Mouse (Mus musculus) adrenal gland, postnatal 4 days (tissue): ENCODE data around the gene Gm36210. TPM values are rescaled to one million over a fixed set of nuclear protein-coding genes. Genes with fewer than 3 reads are reported as not detected.

ENCODE experiments used
- DNase-seq, 2 experiments: peaks; one replicate each; pipeline ENCODE4 v3.0.0; 2021 to 2022; ENCODE audit warnings: low spot score in 2 of 2, mixed read lengths in 2 of 2
- long read RNA-seq, 2 experiments: library from polyadenylated mRNA; stranded (forward); transcript quantifications; one replicate each; pipeline ENCODE4 v2.0.0; 2021
- total RNA-seq, 2 experiments: library from RNA; stranded (reverse); gene quantifications; 2 replicates each; pipeline ENCODE4 v1.2.3; 2021

Gm36210 gene
- under 1 TPM in 1 of 2 experiments, not detected in 1; 0.39 TPM for total RNA-seq
- long read RNA-seq, experiment 1 = 0 reads
- long read RNA-seq, experiment 2 = 0 reads

DNA sequence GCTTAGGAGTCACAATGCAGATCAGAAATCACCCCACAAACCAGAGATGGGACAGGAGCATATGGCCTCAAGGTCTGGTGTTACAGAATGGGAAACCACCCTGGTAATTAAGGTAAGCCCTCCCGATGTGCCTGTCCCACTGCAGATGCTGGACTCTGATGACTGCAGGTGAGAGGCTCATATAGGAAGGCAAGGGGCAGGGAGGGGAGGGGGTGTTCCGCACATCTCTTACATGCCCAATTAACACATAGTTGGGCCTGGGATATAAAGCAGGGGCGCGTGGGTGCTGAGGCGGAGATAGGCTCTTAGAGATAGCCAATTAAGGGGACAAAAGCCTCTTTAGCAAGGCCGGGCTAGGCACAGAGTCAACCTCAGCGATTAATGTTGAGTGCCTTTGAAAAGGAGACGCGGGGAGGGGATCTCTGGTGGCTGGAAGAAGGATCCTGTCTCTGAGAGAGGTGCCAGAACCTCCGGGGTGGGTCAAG is at the start of gene Gm36210:
TSS of gene Gm36210 (minus strand) at position 51 of the 485 bp plus-strand sequence.
- no peak for DNase-seq

GRCm38 (mm10) chr7:4953815-4954445 is 47.6 kb upstream of the Gm36210 start:
- no peak for DNase-seq

GRCm38 (mm10) chr7:4950561-4951342 is 44.4 kb upstream of the Gm36210 start:
- no peak for DNase-seq

GRCm38 (mm10) chr7:4948386-4948785 is 42.1 kb upstream of the Gm36210 start:
- no peak for DNase-seq

DNA sequence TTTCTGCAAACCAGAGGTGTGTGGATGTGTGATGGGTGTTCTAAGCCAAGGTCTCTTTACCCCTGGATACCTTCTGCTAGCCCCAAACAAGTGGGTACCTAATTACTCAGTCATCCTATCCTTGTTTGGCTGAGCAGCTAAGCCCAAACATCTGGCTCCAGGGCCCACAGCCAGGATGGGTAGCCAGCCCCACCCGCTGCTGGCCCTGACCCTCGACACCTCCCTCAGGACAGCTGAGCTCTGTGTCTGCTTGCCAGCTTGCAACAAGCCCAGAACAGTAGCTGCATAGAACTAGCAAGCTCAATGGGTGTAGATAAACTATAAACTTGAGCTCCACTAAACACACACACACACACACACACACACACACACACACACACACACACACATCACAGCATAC is 41.5 kb upstream of the Gm36210 start:
- no peak for DNase-seq

DNA sequence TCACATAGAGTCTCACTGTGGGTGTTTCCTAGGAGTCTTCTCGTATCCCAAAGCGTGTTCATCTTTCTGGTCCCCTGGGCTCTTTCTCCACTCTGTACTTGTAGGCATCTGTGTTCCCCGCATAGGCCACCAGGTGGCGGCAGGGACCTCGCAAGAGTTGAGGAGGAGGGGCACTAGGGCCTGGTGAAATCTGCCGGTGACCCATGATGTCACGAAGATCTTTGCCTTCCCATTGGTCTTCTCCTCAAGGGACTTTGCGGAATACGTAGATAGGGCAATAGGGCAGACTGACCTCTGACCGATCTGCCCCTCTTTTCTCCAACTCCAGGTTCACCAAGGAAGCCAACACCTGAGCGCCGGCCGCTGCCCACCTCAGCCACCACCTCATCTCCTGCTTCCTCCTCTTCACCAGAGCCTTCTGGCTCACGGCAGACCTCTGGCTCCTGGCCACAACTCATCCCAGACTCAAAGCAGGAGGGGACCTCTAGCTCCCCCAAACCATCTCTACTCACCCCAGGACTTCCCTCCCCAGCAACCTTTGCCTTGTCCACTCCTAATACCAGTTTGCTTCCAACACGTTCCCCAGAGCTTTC is 37.0 kb upstream of the Gm36210 start:
- DNase-seq = peak; percentile 85 to 89

DNA sequence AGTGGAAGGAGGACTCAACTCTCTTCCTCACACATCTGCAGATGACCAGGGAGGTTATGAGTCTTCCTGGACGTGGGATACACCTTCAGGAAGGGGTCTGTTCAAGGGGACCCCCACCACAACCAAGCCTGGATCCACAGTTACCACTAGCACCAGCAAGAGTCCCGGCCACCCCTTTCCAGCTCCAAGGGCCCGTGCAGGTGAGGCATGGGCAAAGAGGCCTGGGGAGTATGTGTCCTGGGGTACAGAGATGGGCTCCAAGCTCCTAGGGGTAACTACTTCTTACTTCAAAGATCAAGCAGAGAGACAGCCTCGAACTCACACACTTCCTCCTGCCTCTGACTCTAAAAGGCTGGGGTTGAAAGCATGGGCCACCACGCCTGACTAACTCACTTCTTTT is 36.4 kb upstream of the Gm36210 start:
- DNase-seq = no peak

- peak; percentile 64 to 78 for DNase-seq
Observed at GRCm38 (mm10) chr7:4940068-4940479, 33.8 kb upstream of the Gm36210 start.

GRCm38 (mm10) chr7:4938456-4938855 is 32.1 kb upstream of the Gm36210 start:
- DNase-seq = peak in 1 of 2 experiments; percentile 58

- no peak for DNase-seq
Observed at GRCm38 (mm10) chr7:4937392-4937791, 31.1 kb upstream of the Gm36210 start.

DNA sequence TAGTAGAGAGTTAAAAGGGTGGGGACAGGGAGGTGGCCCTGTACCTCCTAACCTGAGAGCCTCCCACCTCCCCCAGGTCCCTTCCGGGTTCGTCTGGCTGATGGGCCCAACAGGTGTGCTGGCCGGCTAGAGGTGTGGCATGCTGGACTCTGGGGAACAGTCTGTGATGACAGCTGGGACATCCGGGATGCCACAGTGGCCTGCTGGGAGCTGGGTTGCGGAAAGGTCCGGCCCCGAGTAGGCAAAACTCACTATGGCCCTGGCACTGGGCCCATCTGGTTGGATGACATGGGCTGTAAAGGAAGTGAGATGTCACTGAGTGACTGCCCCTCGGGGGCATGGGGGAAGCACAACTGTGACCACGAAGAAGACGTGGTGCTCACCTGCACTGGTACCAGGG is 30.5 kb upstream of the Gm36210 start:
- no peak for DNase-seq

- DNase-seq = no peak
Observed at GRCm38 (mm10) chr7:4934160-4934914, 28.0 kb upstream of the Gm36210 start.

GRCm38 (mm10) chr7:4933103-4933502 is 26.8 kb upstream of the Gm36210 start:
- no peak for DNase-seq

- DNase-seq = no peak
Observed at GRCm38 (mm10) chr7:4928323-4928722, 22.0 kb upstream of the Gm36210 start.

DNA sequence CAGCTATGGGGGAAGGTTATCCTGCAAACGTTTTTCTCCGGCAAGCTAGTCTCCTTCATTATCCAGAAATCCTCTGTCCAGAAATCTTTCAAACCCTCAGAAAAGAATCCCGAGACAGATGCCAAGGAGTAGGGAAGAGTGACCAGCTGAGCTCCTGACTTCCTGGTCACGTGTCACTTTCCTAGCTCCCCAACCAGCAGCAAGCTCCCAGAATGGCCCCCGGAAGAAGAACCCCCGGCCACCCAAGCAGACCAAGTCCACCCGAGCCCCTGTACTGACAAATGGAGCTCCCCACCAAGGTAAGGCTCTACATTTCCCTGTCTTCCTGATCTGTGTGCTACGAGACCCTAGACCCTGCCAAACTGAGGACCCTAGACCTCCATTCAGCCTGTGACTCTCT is 21.4 kb upstream of the Gm36210 start:
- no peak for DNase-seq

GRCm38 (mm10) chr7:4926849-4927248 is 20.5 kb upstream of the Gm36210 start:
- no peak for DNase-seq

DNA sequence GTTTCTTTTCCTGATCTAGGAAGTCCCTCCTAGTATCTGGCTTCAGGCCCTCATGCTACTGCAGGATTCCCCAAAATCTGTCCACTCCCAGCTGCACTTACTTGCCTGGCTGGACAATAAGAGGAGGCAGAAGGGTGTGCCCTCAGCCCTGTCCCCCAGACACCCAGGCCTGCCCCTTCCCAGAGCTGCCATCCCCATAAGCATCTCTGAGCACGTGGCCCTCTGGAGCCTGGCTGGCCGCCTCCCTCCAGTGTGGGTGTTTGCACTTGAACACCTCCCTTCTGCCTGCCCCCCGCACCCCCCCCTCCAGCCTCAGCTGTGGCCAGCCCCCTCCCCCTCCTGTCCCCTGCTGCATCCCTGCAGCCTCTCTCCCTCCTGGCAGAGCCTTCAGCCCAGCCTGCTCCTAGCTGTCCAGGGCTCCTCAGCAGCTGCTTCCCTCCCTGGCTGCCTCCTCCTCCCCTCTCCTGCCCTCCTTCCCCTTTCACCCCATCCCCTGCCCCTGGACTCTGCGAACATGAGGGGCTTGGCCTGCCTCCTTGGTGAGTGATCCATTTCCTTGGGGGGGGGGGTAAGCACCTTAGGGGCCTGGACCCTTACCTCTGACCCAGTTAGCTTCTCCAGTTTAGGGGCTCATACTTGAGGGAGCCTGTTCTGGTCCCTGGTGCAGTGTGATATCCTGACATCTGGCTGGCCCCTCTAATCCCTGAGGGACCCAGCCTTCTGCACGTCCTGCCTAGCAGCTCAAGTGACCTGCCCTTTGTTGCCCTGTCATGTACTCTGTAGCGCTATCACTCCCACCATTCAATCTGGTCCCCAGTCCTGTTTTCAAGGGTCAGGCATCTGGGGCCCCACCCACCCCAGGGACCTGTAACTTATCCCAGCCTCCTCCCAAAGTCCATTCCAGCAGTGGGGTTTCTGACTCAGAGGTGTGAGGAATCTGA is 19.4 kb upstream of the Gm36210 start, which contains the start of gene Ssc5d:
TSS of gene Ssc5d (plus strand) at position 345 of the 941 bp plus-strand sequence.
- no peak for DNase-seq

- DNase-seq = no peak
Observed at GRCm38 (mm10) chr7:4924891-4925301, 18.6 kb upstream of the Gm36210 start.

DNA sequence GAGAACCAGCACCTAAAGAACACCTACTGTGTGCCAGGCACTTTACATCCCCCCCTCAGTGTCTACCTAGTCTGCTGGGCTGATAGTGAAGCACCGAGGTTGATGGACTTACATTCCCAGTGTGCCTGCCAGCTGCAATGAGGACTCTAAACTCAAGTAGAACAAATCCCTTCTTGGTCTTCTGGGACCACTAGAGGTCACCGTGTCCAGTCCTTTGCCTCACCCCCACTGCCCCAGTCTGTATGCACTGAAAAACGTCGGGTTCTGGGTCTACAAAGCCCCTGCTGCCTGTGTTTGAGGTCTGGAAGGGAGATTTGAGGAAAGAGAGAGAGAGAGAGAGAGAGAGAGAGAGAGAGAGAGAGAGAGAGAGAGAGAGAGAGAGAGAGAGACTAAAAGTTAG is 18.2 kb upstream of the Gm36210 start:
- DNase-seq = no peak
